Mouse (Mus musculus): ENCODE measurements at regions not wholly inside any gene's neighbourhood (a gene's known extent, or its start where the extent isn't known, plus 50 kb on each side); places are given as distances from the start of the nearest gene placed in this dataset.

- no peak for DNase-seq (ENCODE audit: low spot score in 2 of 2)
Observed at GRCm38 (mm10) chr13:102510733-102511279, 182.6 kb upstream of the Cd180 start.

- DNase-seq (ENCODE audit: low spot score in 2 of 2) = no peak
Observed at GRCm38 (mm10) chr13:102518169-102518882, 175.0 kb upstream of the Cd180 start.

- DNase-seq (ENCODE audit: low spot score in 2 of 2) = no peak
Observed at GRCm38 (mm10) chr13:102521427-102521826, 171.9 kb upstream of the Cd180 start.

GRCm38 (mm10) chr13:102522080-102522479 lies 171.3 kb upstream of the Cd180 start:
- DNase-seq (ENCODE audit: low spot score in 2 of 2) = no peak

GRCm38 (mm10) chr13:102526621-102527140 lies 166.7 kb upstream of the Cd180 start:
- DNase-seq (ENCODE audit: low spot score in 2 of 2) = no peak

DNA sequence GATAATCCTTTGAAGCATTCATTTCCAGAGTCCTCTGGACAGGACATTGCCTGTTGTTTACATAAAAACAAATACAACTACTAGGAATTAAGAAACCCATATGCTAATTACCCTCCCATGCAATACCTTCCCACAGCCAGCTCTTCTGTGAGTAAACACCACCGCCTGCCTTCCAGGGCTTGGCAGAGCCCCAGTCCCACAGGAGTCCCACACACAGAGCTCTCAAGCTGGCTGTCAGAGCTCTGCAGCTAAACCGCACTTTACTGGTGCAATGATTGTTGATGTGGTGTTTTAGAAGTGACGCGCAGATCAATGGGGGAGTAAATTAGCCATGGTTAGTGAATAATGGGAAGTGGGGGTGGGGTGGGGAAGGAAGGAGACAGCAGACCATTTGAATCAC lies 159.6 kb upstream of the Cd180 start:
- peak; percentile 10 to 65 for DNase-seq (ENCODE audit: low spot score in 2 of 2)

GRCm38 (mm10) chr13:102537424-102538242 lies 155.7 kb upstream of the Cd180 start:
- no peak for DNase-seq (ENCODE audit: low spot score in 2 of 2)

DNA sequence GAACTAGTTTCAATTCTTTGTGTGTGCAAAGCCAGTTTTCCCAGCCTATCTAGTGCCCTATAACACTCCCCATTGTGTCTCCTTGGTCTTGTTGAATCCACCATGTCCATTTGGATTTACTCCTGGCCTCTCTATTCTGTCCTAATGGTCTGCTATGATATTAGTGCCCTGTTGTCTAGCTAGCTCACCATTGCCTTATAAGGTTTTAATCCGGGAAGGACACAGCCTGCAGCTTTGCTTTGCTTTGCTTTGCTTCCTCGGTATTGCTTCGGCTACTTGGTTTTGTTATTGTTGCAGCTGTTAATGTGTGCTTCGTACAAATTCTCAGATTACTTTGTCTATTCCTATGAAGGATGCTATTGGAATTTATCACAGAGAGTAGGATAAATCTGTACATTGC lies 152.9 kb upstream of the Cd180 start:
- no peak for DNase-seq (ENCODE audit: low spot score in 2 of 2)

GRCm38 (mm10) chr13:102544359-102545165 lies 148.8 kb upstream of the Cd180 start:
- DNase-seq (ENCODE audit: low spot score in 2 of 2) = no peak

- no peak for DNase-seq (ENCODE audit: low spot score in 2 of 2)
Observed at GRCm38 (mm10) chr13:102545845-102546615, 147.3 kb upstream of the Cd180 start.

GRCm38 (mm10) chr13:102548252-102548651 lies 145.1 kb upstream of the Cd180 start:
- DNase-seq (ENCODE audit: low spot score in 2 of 2) = no peak

- no peak for DNase-seq (ENCODE audit: low spot score in 2 of 2)
Observed at GRCm38 (mm10) chr13:102566846-102567572, 126.3 kb upstream of the Cd180 start.

- no peak for DNase-seq (ENCODE audit: low spot score in 2 of 2)
Observed at GRCm38 (mm10) chr13:102569580-102569979, 123.8 kb upstream of the Cd180 start.

GRCm38 (mm10) chr13:102570286-102570685 lies 123.1 kb upstream of the Cd180 start:
- no peak for DNase-seq (ENCODE audit: low spot score in 2 of 2)

DNA sequence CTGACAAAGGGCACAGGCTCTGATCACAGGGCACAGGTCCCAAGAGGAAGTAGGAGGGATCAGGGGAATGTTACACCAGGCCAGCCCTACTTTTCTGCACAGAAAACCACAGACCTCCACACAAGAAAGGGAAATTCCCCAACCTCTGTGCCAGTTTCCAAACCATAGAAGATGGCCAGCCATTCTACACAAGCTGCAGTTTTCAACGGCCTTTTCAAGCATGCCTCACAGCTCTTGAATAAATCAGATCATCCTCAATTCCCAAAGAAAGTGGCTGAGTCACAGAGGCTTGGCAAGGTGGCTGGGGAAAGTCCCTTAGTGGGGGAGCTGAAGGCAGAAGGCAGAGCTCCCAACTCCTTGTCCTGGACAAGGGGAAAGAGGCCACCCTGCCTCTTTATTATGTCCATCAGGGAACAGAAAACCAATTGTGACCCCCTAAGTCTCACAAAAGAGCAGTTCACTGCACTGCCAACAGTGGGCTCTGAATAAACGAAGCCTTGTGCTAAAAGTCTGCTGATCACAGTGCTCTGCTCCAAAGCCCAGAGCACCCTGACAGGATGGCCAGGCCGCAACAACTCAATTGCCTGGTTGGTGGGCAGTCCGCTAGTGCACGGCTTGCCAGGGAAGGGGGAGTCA lies 120.0 kb upstream of the Cd180 start:
- DNase-seq (ENCODE audit: low spot score in 2 of 2) = peak; percentile 74 to 76

- no peak for DNase-seq (ENCODE audit: low spot score in 2 of 2)
Observed at GRCm38 (mm10) chr13:102576871-102577662, 116.3 kb upstream of the Cd180 start.

- no peak for DNase-seq (ENCODE audit: low spot score in 2 of 2)
Observed at GRCm38 (mm10) chr13:102578811-102579210, 114.5 kb upstream of the Cd180 start.

- no peak for DNase-seq (ENCODE audit: low spot score in 2 of 2)
Observed at GRCm38 (mm10) chr13:102579638-102580037, 113.7 kb upstream of the Cd180 start.

Data from left cerebral cortex, adult 9 months (tissue).